Mouse (Mus musculus) c-Kit-negative CD71-positive TER-119-positive erythroid progenitor cells, embryonic 14.5 days (primary cell): ENCODE measurements at regions not wholly inside any gene's neighbourhood (a gene's known extent, or its start where the extent isn't known, plus 50 kb on each side); places are given as distances from the start of the nearest gene placed in this dataset.
"Not testable (repeated sequence)": the region's sequence is repeated elsewhere in the genome, so short reads cannot be mapped to it uniquely, and the experiment has no call there.

Experiments used
- DNase-seq: peaks from one replicate; pipeline ENCODE4 v3.0.0-alpha.2; 2013; ENCODE audit warnings: low read depth, low spot score

- DNase-seq = peak; percentile 52
These were observed 219.1 kb downstream of the Gm31371 start for GRCm38 (mm10) chr8:20122067-20122925.

GRCm38 (mm10) chr8:20123545-20123944, 220.4 kb downstream of the Gm31371 start:
- not testable (repeated sequence) for DNase-seq

DNA sequence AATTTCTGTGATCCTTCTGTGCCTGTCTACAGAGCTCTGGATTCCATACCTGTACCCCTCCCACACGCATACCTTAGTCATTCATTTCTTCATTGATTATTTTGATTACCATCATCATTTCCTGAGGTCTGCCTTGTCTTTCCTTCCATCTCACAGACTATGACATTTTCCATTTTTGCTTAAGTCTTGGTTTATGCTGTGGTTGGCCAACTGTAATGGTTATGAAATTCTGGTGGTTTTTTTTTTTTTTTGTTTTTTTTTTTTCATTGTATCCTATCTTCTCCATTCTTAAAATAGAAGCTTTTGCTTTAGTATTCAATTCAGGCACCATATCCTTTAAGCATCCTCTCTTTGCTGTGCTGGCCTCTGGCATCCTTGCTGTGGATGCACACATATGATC, 227.4 kb downstream of the Gm15319 start:
- DNase-seq = not testable (repeated sequence)

DNA sequence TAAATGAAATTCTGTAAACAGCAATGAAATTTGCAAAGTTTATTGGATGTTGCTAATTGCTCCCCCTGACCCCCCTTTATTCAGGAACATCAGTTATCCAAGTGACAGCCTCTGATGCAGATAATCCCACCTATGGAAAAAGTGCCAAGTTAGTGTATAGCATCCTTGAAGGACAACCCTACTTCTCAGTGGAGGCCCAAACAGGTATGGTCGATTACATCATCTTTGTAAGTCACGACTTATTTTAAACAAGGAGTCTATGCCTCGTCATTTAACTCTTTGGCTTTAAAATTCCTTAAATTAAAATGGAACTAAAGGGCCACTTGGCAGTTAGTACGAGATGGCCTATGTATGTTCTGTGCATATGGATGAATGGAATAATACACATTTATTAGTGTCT, 217.6 kb downstream of the Gm15319 start:
- not testable (repeated sequence) for DNase-seq

- DNase-seq = not testable (repeated sequence)
These were observed 211.5 kb downstream of the Gm15319 start for GRCm38 (mm10) chr8:20151317-20152047.

GRCm38 (mm10) chr8:20154091-20154490, 208.9 kb downstream of the Gm15319 start:
- DNase-seq = not testable (repeated sequence)
